Mouse (Mus musculus): ENCODE measurements at regions not wholly inside any gene's neighbourhood (a gene's known extent, or its start where the extent isn't known, plus 50 kb on each side); places are given as distances from the start of the nearest gene placed in this dataset.
"Not testable (repeated sequence)": the region's sequence is repeated elsewhere in the genome, so short reads cannot be mapped to it uniquely, and the experiment has no call there.

DNA sequence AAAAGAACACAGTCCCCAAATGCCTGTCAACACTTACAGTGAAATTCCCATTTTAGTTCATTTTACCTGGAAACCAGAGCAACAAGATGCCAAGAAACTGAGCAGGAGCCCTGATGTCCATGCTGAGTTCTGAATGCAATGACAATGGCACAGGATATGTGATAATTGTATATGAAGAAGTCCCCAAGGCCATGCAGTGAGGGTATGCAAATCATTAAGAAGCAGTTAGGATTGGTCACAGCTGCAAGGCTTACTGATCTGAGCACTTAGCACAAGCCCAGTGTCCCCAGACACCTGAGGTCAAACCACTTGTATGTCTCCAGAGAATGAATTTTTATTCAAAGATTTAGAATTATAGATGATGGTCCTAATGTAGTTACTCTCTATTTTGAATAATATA lies 419.0 kb upstream of the Tacstd2 start:
- DNase-seq: not testable (repeated sequence)

DNA sequence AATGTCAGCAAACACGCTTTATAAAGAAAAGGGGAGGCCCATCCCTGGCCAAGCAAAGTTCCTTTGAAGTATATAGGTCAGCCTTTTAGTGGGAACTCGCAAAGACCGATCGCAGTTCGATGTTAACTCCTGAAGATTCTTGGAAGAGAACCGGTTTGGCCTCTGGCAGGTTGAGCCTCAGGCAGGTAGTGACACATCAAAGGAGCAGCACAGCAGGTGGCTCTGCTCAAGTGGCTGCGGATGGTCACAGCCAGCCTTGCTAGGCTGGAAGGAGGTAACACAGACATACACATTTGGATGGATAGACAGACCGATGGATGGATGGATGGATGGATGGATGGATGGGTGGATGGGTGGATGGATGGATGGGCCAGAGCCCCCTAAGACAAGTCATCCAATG lies 395.9 kb upstream of the Tacstd2 start:
- DNase-seq: not testable (repeated sequence)

GRCm38 (mm10) chr6:67922537-67922936 lies 386.9 kb upstream of the Tacstd2 start:
- no peak for DNase-seq

DNA sequence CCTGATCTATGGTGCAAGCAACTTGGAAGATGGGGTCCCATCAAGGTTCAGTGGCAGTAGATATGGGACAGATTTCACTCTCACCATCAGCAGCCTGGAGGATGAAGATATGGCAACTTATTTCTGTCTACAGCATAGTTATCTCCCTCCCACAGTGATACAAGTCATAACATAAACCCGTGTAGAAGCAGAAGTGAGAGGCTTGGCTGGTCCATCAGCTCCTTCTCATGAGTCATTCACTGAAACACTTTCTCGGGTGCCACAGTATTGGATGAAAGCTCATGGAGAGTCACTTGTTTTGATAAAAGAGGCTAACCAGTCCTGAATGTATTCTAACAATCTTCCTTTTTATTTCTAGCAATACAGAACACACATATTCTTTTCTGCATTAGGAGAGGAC lies 378.3 kb upstream of the Tacstd2 start:
- DNase-seq: no peak

GRCm38 (mm10) chr6:67913309-67913708 lies 377.7 kb upstream of the Tacstd2 start:
- DNase-seq: no peak

- DNase-seq: no peak
Observed at GRCm38 (mm10) chr6:67896495-67896894, 360.9 kb upstream of the Tacstd2 start.

GRCm38 (mm10) chr6:67895858-67896257 lies 360.3 kb upstream of the Tacstd2 start:
- no peak for DNase-seq

GRCm38 (mm10) chr6:67887586-67887985 lies 352.0 kb upstream of the Tacstd2 start:
- DNase-seq: no peak

DNA sequence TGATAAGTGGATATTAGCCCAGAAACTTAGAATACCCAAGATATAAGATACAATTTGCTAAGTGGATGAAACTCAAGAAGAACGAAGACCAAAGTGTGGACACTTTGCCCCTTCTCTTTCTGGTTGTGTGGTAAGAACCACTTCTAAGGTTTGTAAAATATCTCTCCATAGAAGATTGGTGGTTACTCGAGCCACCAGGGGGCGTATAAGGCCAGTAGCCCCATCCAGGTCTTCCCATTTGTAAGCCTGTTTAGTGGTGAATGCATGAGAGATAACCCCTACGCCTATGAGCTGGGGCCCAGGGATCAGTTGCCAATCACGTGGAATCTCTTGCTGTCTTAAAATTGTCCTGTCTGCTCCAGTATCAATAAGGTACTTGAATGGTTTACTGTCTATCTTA lies 349.3 kb upstream of the Tacstd2 start:
- no peak for DNase-seq

DNA sequence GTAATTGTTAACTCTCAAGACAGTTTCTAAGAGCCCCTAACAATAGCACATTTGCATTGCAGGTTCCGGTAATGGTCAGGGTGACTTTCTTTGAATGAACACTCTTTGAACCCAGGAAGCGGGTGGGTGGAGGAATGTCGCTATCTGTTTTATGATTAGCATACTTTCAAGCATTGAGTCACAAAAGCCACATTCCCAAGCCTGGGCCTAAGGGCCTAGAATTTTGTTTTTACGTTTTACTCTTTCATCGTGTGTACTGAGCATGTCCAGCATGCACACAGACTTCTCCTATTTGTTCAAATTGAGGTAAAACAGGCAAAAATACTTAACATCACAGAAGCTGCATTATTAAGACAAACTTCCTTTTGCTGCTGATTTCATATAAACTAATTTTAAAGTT lies 345.9 kb upstream of the Tacstd2 start:
- DNase-seq: not testable (repeated sequence)

DNA sequence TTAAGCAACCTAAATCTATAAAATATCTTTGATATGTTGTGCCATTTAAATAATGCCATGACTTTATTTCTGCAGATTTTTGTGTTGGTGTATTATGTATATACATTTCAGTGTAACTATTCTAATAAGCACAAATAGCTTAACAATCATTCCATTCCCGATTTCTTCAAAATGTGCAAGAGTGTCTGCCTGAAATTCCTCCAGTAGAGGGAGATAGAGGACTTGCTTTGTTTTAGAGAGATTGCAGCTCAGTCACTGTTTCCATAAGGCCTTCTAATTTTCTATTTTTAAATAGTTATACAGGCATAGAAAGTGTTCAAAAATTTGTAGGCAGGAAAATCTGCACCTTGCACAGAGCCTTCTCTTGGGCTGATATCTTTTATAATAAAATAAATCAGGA lies 322.3 kb upstream of the Tacstd2 start:
- DNase-seq: not testable (repeated sequence)

- not testable (repeated sequence) for DNase-seq
Observed at GRCm38 (mm10) chr6:67839486-67839885, 303.9 kb upstream of the Tacstd2 start.

- peak; percentile 21 to 40 for DNase-seq
Observed at GRCm38 (mm10) chr6:67812478-67812877, 276.9 kb upstream of the Tacstd2 start.

GRCm38 (mm10) chr6:67791393-67791792 lies 255.8 kb upstream of the Tacstd2 start:
- DNase-seq: no peak

GRCm38 (mm10) chr6:67790742-67791141 lies 255.1 kb upstream of the Tacstd2 start:
- no peak for DNase-seq

GRCm38 (mm10) chr6:67787091-67787765 lies 251.6 kb upstream of the Tacstd2 start:
- DNase-seq: no peak

GRCm38 (mm10) chr6:67778883-67779282 lies 243.3 kb upstream of the Tacstd2 start:
- DNase-seq: no peak

DNA sequence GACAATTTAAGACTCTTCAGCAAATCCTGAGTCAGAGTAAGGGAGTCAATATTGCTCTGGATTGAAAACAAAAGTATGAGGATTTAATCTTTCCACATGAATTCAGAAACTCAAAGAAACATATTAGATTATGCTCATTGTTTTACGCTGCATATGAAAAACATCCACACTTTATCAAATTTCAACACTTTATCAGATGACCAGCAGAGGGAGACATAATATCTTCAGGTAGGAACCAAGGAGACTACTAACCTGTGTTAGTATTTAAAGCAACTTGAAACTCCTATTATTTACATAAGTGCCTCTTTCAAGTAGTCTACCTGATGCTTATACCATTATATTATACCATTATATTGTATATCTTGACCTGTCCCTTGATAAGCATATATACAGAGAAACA lies 218.5 kb upstream of the Tacstd2 start:
- DNase-seq: not testable (repeated sequence)

DNA sequence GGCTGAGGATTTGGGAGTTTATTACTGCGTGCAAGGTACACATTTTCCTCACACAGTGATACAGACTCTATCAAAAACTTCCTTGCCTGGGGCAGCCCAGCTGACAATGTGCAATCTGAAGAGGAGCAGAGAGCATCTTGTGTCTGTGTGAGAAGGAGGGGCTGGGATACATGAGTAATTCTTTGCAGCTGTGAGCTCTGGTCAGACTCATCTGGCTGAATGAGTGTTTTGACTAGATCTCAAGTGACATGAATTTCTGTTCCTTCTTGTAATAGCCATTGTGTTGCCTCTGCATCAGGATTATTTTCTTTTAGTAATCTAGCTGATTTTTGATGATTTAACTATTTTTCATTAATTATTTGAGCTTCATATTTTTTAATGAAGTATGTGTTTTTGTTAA lies 190.0 kb upstream of the Tacstd2 start:
- DNase-seq: no peak

GRCm38 (mm10) chr6:67698952-67699351 lies 163.4 kb upstream of the Tacstd2 start:
- peak; percentile 24 to 35 for DNase-seq

GRCm38 (mm10) chr6:67690997-67691396 lies 155.4 kb upstream of the Tacstd2 start:
- not testable (repeated sequence) for DNase-seq

DNA sequence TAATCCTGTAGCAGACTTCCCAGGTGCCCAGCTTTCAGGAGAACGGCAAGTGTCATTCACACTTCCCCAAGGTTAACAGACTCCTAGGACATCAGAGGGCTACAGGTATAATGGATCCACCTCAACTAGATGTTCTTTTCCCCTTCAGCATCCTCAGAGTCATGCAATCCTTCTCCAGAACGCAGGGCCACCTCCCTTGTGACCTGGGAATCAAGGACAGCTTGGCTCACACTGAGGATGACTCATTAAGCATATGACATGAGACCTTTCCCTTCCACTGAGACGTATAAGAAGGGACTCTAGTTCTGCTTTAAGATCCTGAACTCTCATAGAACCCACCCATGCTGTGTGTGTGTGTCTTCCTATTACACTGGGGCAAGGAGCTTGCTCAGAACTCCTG lies 147.5 kb upstream of the Tacstd2 start:
- not testable (repeated sequence) for DNase-seq

GRCm38 (mm10) chr6:67681641-67682040 lies 146.0 kb upstream of the Tacstd2 start:
- DNase-seq: not testable (repeated sequence)

- not testable (repeated sequence) for DNase-seq
Observed at GRCm38 (mm10) chr6:67679106-67679505, 143.5 kb upstream of the Tacstd2 start.

- not testable (repeated sequence) for DNase-seq
Observed at GRCm38 (mm10) chr6:67674717-67675116, 139.1 kb upstream of the Tacstd2 start.
